Mouse (Mus musculus): ENCODE data around the gene Lrrc36. TPM values are rescaled to one million over a fixed set of nuclear protein-coding genes. Genes with fewer than 3 reads are reported as not detected.
A peak's percentile ranks its signal among the peaks of the same experiment; 100 is the strongest.

The Lrrc36 gene
- polyA plus RNA-seq, 1 experiment, result 3.0 TPM

DNA sequence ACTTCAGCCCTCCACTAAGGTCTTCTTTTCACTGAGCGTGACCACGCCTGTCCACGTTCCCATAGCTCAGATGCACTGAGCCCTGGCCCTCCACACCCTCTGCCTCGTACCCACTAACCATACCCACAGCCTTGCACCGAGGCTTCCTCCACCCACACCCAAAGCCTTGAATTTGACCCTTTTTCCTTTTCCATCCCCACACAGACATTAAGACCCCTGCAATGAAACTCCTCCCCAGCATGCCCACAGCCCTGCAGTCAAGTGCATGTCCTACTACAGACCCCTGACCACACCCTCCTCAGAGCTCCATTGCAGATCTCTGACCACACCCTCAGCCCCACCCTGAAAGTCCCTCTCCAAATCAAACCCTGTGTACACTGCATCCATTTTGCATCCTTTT is 56.4 kb downstream of the Lrrc36 start:
- H3K27ac ChIP-seq (ENCODE audit: control insufficient read depth, insufficient read depth, low read depth, low read length, poor library complexity), result no peak overlapping the region
- peaks cover 2% of the 10 kb centered on the region; the same call in 1 of the 2 replicates for H3K4me1 ChIP-seq (ENCODE audit: control insufficient read depth, insufficient read depth, low read length)
- no peak overlapping the region for H3K4me3 ChIP-seq (replicated peaks; ENCODE audit: control insufficient read depth, low read depth, low read length)
- 62% methylated on average over 5 of the region's 5 CpGs for WGBS
- TF ChIP-seq POLR2A (IDR thresholded peaks at IDR 0.05; ENCODE audit: borderline replicate concordance, control insufficient read depth, low read depth, low read length) (no peak), CTCF (IDR thresholded peaks at IDR 0.05; ENCODE audit: control insufficient read depth, insufficient read depth, low read length) (no peak)

DNA sequence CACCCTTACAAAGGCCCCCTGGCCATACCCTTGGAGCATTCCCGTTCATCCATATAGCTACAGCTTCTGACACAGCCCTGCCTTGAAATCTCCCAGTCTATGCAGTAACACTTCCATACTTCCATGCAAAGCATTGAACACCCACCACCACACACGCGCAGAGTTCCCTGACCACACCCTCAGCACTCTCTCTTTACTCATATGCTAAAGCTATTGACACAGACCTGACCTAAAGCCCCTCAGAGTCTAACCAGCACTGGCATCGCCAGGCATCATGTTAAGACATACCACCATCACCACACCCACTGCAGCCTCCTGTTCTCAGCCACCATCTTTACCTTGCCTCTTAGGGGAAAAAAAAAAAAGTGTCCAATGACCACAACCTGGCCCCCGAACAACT is 56.9 kb downstream of the Lrrc36 start:
- no peak overlapping the region for H3K4me3 ChIP-seq (replicated peaks; ENCODE audit: control insufficient read depth, low read depth, low read length)
- TF ChIP-seq CTCF (IDR thresholded peaks at IDR 0.05; ENCODE audit: control insufficient read depth, insufficient read depth, low read length) (no peak), POLR2A (IDR thresholded peaks at IDR 0.05; ENCODE audit: borderline replicate concordance, control insufficient read depth, low read depth, low read length) (no peak)
- H3K27ac ChIP-seq (ENCODE audit: control insufficient read depth, insufficient read depth, low read depth, low read length, poor library complexity), result no peak overlapping the region
- H3K4me1 ChIP-seq (ENCODE audit: control insufficient read depth, insufficient read depth, low read length), result peaks cover 2% of the 10 kb centered on the region; the same call in 1 of the 2 replicates
- WGBS, result 66% methylated on average over 5 of the region's 5 CpGs

DNA sequence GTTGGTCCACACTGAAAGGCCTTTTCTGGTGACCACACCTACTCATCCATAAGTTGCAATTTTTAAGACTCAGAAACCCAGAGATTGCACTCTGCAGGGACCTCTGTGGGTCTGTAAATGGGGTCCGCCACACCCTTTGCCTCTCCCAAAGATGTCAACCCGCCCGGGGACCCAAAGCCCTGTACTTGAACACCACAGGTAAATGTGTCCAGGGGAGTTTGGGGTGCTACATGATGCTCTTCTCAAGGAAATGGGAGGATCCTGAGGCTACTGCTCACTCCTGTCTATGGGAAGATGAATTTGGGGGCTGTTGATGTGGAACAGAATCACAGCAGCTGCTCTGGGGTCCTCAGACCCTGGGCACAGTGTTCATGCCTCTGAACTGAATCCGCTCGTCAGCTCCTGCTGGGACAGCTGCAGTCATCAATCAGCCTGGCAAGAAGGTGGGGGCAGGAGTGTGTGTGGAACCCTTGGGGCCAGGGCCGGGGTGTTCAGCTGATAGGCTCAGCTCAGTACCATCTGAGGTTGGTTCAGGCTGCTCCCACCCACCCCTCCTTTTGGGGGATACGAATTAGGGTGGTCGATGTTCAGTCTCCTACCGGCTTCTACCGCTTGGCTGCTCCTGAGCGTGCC is 57.4 kb downstream of the Lrrc36 start:
- Histone ChIP-seq H3K4me1 (ENCODE audit: control insufficient read depth, insufficient read depth, low read length) (peaks cover 2% of the 10 kb centered on the region; the same call in 1 of the 2 replicates), H3K4me3 (replicated peaks; ENCODE audit: control insufficient read depth, low read depth, low read length) (peak overlapping the region; percentile 6)
- no peak for TF ChIP-seq CTCF (IDR thresholded peaks at IDR 0.05; ENCODE audit: control insufficient read depth, insufficient read depth, low read length)
- no peak for TF ChIP-seq POLR2A (IDR thresholded peaks at IDR 0.05; ENCODE audit: borderline replicate concordance, control insufficient read depth, low read depth, low read length)

DNA sequence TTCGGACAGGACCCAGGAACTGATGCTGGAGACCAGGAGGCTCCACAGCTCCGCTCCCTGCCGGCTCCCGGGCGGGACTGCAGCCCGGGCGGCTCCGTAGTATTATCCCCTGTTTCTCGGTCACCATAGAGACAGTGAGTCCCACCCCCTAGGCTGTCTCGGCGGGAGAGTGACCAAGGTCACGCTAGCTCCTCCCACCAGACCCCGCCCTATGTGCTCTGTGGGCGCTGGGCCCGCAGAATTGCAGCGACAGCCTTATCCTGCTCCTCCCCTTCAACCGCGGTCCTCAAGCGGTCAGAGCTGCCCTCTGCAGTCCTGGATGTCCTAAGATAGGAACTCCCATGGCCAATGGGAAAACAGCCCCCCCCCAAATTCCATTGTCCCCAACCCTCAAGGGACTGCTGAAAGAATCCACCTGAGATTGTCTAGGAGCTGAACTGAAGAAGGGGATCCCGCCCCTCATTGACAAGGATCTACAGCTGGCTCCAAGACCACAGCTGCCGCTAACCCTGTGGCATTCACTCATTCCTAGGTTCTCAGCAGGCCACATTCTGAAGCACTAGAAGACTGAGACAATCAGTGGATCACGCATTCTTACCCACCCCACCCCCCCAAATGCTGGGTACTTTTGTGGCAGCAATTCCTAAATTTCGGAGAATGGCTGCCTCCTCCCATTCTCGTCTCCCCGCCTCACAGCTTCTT is 58.1 kb downstream of the Lrrc36 start, which contains the start of gene Tppp3:
TSS of gene Tppp3 (minus strand) at position 213 of the 702 bp plus-strand sequence.
- peak within 1 kb of the TSS; percentile 6 for H3K4me3 ChIP-seq (replicated peaks; ENCODE audit: control insufficient read depth, low read depth, low read length)
- H3K27ac ChIP-seq (ENCODE audit: control insufficient read depth, insufficient read depth, low read depth, low read length, poor library complexity), result no peak within 1 kb of the TSS
- no peak; the same call in 1 of the 2 replicates for TF ChIP-seq POLR2A (IDR thresholded peaks at IDR 0.05; ENCODE audit: borderline replicate concordance, control insufficient read depth, low read depth, low read length)
- 0 out of 2 replicates have a peak, but pooled peaks have one; percentile 1 for TF ChIP-seq CTCF (IDR thresholded peaks at IDR 0.05; ENCODE audit: control insufficient read depth, insufficient read depth, low read length)
- 15% methylated on average over 25 of the region's 25 CpGs for WGBS
- peaks cover 2% of the 10 kb centered on the region; the same call in 1 of the 2 replicates for H3K4me1 ChIP-seq (ENCODE audit: control insufficient read depth, insufficient read depth, low read length)

More for the DNA sequence above, 57.4 kb downstream of the Lrrc36 start:
- no peak overlapping the region for H3K27ac ChIP-seq (ENCODE audit: control insufficient read depth, insufficient read depth, low read depth, low read length, poor library complexity)
- 27% methylated on average over 11 of the region's 11 CpGs for WGBS

DNA sequence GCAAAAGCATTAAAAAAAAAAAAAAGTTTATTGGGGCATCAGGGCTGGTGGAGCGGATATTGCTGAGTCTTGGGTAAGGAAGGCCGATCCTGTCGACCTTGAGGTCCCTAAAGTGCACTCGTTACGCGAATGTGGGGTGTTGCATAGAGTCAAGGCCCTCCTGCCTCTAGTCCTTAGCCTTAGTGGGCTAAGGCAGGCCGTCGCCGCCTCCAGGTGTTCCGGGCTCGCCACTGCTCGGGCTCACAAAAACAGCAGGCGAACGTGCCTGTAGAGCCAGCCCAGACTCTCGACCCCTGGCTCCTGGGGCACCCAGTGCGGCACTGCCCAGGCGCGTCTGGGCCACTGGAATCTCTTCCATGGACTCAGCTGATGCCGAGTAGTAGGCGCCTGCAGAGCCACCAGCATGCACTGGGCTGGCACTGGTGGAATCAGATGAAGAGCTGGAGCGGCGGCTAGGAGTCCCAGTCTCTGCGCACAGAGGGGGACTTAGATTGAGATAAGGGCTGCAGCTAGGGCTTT is 59.1 kb downstream of the Lrrc36 start:
- no peak for TF ChIP-seq POLR2A (IDR thresholded peaks at IDR 0.05; ENCODE audit: borderline replicate concordance, control insufficient read depth, low read depth, low read length)
- no peak overlapping the region for H3K4me3 ChIP-seq (replicated peaks; ENCODE audit: control insufficient read depth, low read depth, low read length)
- no peak overlapping the region for H3K27ac ChIP-seq (ENCODE audit: control insufficient read depth, insufficient read depth, low read depth, low read length, poor library complexity)
- WGBS, result 79% methylated on average over 23 of the region's 23 CpGs
- peaks cover 2% of the 10 kb centered on the region; the same call in 1 of the 2 replicates for H3K4me1 ChIP-seq (ENCODE audit: control insufficient read depth, insufficient read depth, low read length)

DNA sequence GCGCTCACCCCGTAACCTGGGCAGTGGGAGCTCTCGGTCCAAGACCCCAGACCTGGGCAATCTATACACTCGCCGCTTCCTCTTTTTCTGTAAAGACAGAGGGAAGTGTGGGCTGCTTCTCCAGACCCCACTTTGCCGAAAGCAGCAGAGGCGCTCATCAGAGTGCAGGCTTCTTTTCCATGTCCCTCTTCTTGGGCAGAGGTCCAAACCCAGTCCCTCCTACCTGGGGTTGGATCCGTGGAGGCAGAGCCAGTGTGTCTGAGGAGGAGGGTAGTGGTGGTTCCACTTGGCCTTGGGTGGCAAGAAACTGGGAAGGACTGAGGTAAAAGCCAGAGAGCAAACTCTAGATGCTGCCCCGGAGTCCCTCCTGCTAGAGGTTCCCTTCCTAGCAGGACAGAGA is 59.6 kb downstream of the Lrrc36 start:
- Histone ChIP-seq H3K4me1 (ENCODE audit: control insufficient read depth, insufficient read depth, low read length) (peaks cover 2% of the 10 kb centered on the region; the same call in 1 of the 2 replicates), H3K27ac (ENCODE audit: control insufficient read depth, insufficient read depth, low read depth, low read length, poor library complexity) (no peak overlapping the region), H3K4me3 (replicated peaks; ENCODE audit: control insufficient read depth, low read depth, low read length) (no peak overlapping the region)
- no peak for TF ChIP-seq CTCF (IDR thresholded peaks at IDR 0.05; ENCODE audit: control insufficient read depth, insufficient read depth, low read length)
- no peak for TF ChIP-seq POLR2A (IDR thresholded peaks at IDR 0.05; ENCODE audit: borderline replicate concordance, control insufficient read depth, low read depth, low read length)
- WGBS, result 50% methylated on average over 9 of the region's 9 CpGs

DNA sequence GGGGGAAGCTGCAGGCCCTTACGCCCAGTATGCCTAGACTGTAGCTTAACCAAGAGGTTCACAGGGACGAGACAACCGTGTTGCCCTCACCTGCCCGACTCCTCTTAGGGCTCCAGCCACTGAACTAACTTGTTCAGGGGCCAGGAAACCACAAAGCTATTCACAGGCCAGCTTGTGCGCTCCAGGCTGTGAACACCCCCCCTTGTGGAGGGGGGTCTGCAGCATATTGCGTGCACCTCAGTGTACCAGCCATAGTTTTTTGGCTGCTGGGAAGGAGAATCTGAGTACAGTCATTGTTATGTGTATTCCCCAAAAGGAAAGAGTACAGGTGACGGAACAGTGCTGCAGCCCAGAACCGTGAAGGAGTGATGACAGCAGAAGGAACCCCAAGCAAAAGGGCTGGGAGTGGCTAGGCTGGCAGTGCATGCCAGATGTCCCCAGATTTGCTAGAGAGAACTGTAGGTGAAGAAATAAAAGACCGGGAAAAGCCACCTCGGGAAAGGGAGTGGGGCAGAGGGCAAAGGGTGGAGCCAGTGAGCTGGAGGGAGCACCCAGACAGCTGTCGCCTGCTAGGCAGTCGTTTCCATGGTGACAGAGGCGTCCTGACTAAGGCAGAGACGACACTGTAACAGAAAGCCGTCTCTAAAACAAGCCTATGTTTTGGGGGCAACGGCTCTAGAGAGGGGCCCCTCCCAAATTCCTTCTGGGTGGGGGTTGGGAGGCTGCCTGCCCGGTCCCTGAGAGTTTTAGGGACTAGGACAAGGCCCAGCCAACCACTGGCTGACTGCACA is 60.6 kb downstream of the Lrrc36 start:
- no peak for TF ChIP-seq POLR2A (IDR thresholded peaks at IDR 0.05; ENCODE audit: borderline replicate concordance, control insufficient read depth, low read depth, low read length)
- no peak for TF ChIP-seq CTCF (IDR thresholded peaks at IDR 0.05; ENCODE audit: control insufficient read depth, insufficient read depth, low read length)
- WGBS, result 31% methylated on average over 17 of the region's 17 CpGs
- Histone ChIP-seq H3K27ac (ENCODE audit: control insufficient read depth, insufficient read depth, low read depth, low read length, poor library complexity) (no peak overlapping the region), H3K4me3 (replicated peaks; ENCODE audit: control insufficient read depth, low read depth, low read length) (no peak overlapping the region), H3K4me1 (ENCODE audit: control insufficient read depth, insufficient read depth, low read length) (peaks cover 2% of the 10 kb centered on the region; the same call in 1 of the 2 replicates)

Measured in bone marrow, adult 2 months (tissue).